Mouse (Mus musculus): Measurements from ENCODE around the gene Vezf1. TPM values are rescaled to one million over a fixed set of nuclear protein-coding genes. Genes with fewer than 3 reads are reported as not detected.

Vezf1 gene
- polyA plus RNA-seq, 1 experiment = 10.6 TPM

DNA sequence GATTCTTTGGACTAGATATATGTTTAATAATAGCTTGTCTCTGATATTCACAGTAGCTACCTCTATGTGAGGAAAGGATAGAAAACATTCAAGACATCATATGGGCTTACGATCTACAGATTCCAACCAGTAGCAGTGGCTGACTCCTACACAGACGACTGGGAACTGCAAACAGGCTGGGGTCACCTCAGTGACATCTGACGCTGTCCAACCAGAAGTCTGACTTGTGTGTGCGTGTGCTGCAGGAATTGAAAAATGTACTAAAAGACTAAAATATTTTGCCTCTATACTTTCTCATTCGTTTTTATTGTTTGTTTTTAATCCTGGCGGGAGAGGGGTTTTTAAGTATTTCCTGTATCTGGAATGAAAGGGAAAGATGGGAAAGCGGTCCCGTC lies 891 bp upstream of the Vezf1 start:
- Histone ChIP-seq H3K36me3 (ENCODE audit: control insufficient read depth, insufficient read depth, low read length) (no peaks in the 10 kb centered on the region), H3K4me1 (ENCODE audit: control insufficient read depth, insufficient read depth, insufficient read length, low read length) (peaks cover 4% of the 10 kb centered on the region; the same call in 1 of the 2 replicates), H3K4me3 (ENCODE audit: low read depth, low read length) (peak overlapping the region; percentile 96), H3K27ac (ENCODE audit: insufficient read depth, low read depth, low read length) (peak overlapping the region; percentile 80), H3K27me3 (ENCODE audit: control insufficient read depth, insufficient read depth, low read length) (no peaks in the 10 kb centered on the region)
- 6% methylated on average over 8 of the region's 8 CpGs for WGBS
- no peak for TF ChIP-seq CTCF (IDR thresholded peaks at IDR 0.05; ENCODE audit: extremely low read depth, insufficient read length, insufficient replicate concordance, low read depth, low read length)
- TF ChIP-seq POLR2A (IDR thresholded peaks at IDR 0.05; ENCODE audit: low read depth, low read length) = no peak

DNA sequence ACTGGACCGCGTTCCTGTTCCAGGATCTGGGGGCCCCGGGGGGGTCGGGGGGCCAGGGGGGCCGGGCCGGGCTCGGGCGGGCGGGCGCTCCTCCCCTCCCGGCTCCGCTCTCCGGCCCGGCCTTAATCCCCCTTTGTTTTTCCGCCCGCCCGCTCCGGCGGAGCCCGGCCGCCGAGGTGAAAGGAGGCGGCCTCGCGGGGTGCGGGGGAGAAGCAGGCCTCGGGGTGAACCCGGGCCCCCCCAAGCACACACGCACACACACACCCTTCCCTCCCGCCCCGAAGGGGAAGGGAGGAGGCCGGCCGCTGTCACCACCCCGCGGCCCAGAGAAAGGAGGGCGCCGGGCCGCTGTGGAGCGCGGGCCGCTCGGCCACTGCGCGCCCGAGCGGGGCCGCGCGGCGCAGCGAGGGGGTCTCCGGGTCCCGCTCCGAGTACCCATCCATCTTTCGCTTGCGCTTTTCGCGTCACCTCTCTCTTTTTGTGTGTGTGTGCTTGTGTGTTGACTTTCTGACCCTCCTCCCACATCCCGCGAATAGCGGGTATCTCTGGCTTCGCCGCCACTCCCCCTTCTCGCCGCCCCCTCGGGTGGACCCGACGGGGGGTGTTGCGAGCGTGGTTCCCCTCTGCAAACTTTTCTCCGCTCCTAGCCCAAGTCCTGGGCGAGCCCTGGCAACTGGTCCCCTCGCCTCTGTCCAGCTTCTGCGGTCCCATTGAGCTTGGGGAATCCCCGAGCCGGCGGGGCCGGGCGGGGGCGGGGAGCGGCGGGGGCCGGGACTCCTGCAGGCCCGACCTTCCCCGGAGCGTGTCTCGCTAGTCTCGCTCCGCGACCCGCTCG lies 549 bp downstream of the Vezf1 start:
- H3K27ac ChIP-seq (ENCODE audit: insufficient read depth, low read depth, low read length) = peak overlapping the region; percentile 42
- peak overlapping the region; percentile 96 for H3K4me3 ChIP-seq (ENCODE audit: low read depth, low read length)
- H3K36me3 ChIP-seq (ENCODE audit: control insufficient read depth, insufficient read depth, low read length) = peaks cover 2% of the 10 kb centered on the region
- under 1% methylated on average over 91 of the region's 92 CpGs for WGBS
- no peaks in the 10 kb centered on the region for H3K27me3 ChIP-seq (ENCODE audit: control insufficient read depth, insufficient read depth, low read length)
- TF ChIP-seq CTCF (IDR thresholded peaks at IDR 0.05; ENCODE audit: extremely low read depth, insufficient read length, insufficient replicate concordance, low read depth, low read length) = no peak
- peak; percentile 53; the same call in 1 of the 2 replicates for TF ChIP-seq POLR2A (IDR thresholded peaks at IDR 0.05; ENCODE audit: low read depth, low read length)
- peaks cover 4% of the 10 kb centered on the region; the same call in 1 of the 2 replicates for H3K4me1 ChIP-seq (ENCODE audit: control insufficient read depth, insufficient read depth, insufficient read length, low read length)

DNA sequence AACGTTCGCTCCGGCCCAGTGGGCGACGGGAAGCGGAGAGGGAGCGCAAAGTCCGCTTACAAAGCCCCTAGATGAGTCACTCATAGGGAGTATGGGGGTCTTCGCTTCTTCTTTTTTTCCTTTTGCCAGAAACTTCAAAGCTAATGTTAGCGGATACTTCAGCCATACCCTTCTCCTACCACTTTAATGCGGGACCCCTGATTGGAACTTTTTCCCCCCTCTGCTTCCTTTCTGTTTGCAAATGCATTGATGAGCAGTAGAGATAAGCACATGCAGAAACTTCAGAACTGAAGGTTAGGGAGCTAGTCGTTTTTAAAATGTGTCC lies 1.1 kb downstream of the Vezf1 start:
- H3K4me1 ChIP-seq (ENCODE audit: control insufficient read depth, insufficient read depth, insufficient read length, low read length) = peaks cover 4% of the 10 kb centered on the region; the same call in 1 of the 2 replicates
- peaks cover 7% of the 10 kb centered on the region for H3K36me3 ChIP-seq (ENCODE audit: control insufficient read depth, insufficient read depth, low read length)
- 0 out of 2 replicates have a peak overlapping the region, but pooled peaks have one; percentile 21 for H3K27ac ChIP-seq (ENCODE audit: insufficient read depth, low read depth, low read length)
- TF ChIP-seq POLR2A (IDR thresholded peaks at IDR 0.05; ENCODE audit: low read depth, low read length) = no peak
- TF ChIP-seq CTCF (IDR thresholded peaks at IDR 0.05; ENCODE audit: extremely low read depth, insufficient read length, insufficient replicate concordance, low read depth, low read length) = no peak
- WGBS = 1% methylated on average over 12 of the region's 12 CpGs
- H3K27me3 ChIP-seq (ENCODE audit: control insufficient read depth, insufficient read depth, low read length) = no peaks in the 10 kb centered on the region
- H3K4me3 ChIP-seq (ENCODE audit: low read depth, low read length) = peak overlapping the region; percentile 96

- Histone ChIP-seq H3K4me3 (ENCODE audit: low read depth, low read length) (no peak overlapping the region), H3K27me3 (ENCODE audit: control insufficient read depth, insufficient read depth, low read length) (no peaks in the 10 kb centered on the region), H3K4me1 (ENCODE audit: control insufficient read depth, insufficient read depth, insufficient read length, low read length) (peaks cover 4% of the 10 kb centered on the region; the same call in 1 of the 2 replicates), H3K27ac (ENCODE audit: insufficient read depth, low read depth, low read length) (no peak overlapping the region), H3K36me3 (ENCODE audit: control insufficient read depth, insufficient read depth, low read length) (peaks cover 15% of the 10 kb centered on the region)
- WGBS = 17% methylated on average over 4 of the region's 4 CpGs
- no peak for TF ChIP-seq CTCF (IDR thresholded peaks at IDR 0.05; ENCODE audit: extremely low read depth, insufficient read length, insufficient replicate concordance, low read depth, low read length)
- TF ChIP-seq POLR2A (IDR thresholded peaks at IDR 0.05; ENCODE audit: low read depth, low read length) = no peak
Measured at GRCm38 (mm10) chr11:88070392-88070791, 2.3 kb downstream of the Vezf1 start.

GRCm38 (mm10) chr11:88071113-88071512 lies 3.0 kb downstream of the Vezf1 start:
- Histone ChIP-seq H3K4me1 (ENCODE audit: control insufficient read depth, insufficient read depth, insufficient read length, low read length) (peaks cover 4% of the 10 kb centered on the region; the same call in 1 of the 2 replicates), H3K36me3 (ENCODE audit: control insufficient read depth, insufficient read depth, low read length) (peaks cover 19% of the 10 kb centered on the region), H3K27me3 (ENCODE audit: control insufficient read depth, insufficient read depth, low read length) (no peaks in the 10 kb centered on the region), H3K27ac (ENCODE audit: insufficient read depth, low read depth, low read length) (no peak overlapping the region), H3K4me3 (ENCODE audit: low read depth, low read length) (no peak overlapping the region)
- TF ChIP-seq POLR2A (IDR thresholded peaks at IDR 0.05; ENCODE audit: low read depth, low read length) = no peak
- TF ChIP-seq CTCF (IDR thresholded peaks at IDR 0.05; ENCODE audit: extremely low read depth, insufficient read length, insufficient replicate concordance, low read depth, low read length) = no peak
- 34% methylated on average over 5 of the region's 5 CpGs for WGBS

DNA sequence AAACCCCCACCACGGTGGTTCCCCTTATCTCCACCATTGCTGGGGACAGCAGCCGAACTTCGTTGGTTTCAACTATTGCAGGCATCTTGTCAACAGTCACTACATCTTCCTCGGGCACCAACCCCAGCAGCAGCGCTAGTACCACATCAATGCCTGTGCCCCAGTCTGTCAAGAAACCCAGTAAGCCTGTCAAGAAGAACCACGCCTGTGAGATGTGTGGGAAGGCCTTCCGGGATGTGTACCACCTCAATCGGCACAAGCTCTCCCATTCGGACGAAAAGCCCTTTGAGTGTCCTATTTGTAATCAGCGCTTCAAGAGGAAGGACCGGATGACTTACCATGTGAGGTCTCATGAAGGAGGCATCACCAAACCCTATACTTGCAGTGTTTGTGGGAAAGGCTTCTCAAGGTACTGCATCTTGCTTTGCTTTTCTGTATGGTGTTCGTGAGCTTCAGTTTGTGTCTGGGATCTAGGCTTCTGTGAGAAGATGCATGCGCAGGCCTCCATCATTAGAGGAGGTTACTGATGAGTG lies 5.3 kb downstream of the Vezf1 start:
- Histone ChIP-seq H3K4me3 (ENCODE audit: low read depth, low read length) (no peak overlapping the region), H3K36me3 (ENCODE audit: control insufficient read depth, insufficient read depth, low read length) (peaks cover 33% of the 10 kb centered on the region), H3K27me3 (ENCODE audit: control insufficient read depth, insufficient read depth, low read length) (no peaks in the 10 kb centered on the region), H3K27ac (ENCODE audit: insufficient read depth, low read depth, low read length) (no peak overlapping the region), H3K4me1 (ENCODE audit: control insufficient read depth, insufficient read depth, insufficient read length, low read length) (peaks cover 4% of the 10 kb centered on the region; the same call in 1 of the 2 replicates)
- TF ChIP-seq CTCF (IDR thresholded peaks at IDR 0.05; ENCODE audit: extremely low read depth, insufficient read length, insufficient replicate concordance, low read depth, low read length) = no peak
- TF ChIP-seq POLR2A (IDR thresholded peaks at IDR 0.05; ENCODE audit: low read depth, low read length) = no peak
- 77% methylated on average over 14 of the region's 14 CpGs for WGBS

DNA sequence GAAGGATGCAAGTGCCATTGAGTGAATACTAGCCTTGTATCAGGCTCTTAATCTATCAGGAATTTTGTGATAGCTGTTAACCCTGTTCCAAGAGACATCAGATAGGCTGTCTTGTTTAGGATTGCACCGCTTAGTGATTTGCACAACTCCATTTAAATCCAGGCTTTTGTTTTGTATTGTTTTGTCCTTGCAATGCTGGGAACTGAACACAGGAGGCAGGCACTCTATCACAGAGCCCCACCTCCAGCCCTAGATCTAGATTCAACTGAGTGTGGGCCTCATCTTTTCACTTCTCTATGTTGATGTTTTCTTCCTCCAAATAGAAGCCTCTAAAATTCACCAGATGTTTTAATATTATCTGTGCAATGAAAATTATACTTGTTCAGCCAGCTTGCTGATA lies 7.6 kb downstream of the Vezf1 start:
- Histone ChIP-seq H3K4me3 (ENCODE audit: low read depth, low read length) (no peak overlapping the region), H3K27me3 (ENCODE audit: control insufficient read depth, insufficient read depth, low read length) (no peaks in the 10 kb centered on the region), H3K27ac (ENCODE audit: insufficient read depth, low read depth, low read length) (no peak overlapping the region), H3K36me3 (ENCODE audit: control insufficient read depth, insufficient read depth, low read length) (peaks cover 50% of the 10 kb centered on the region), H3K4me1 (ENCODE audit: control insufficient read depth, insufficient read depth, insufficient read length, low read length) (peaks cover 4% of the 10 kb centered on the region; the same call in 1 of the 2 replicates)
- WGBS = 70% methylated on average over 1 of the region's 1 CpGs
- TF ChIP-seq CTCF (IDR thresholded peaks at IDR 0.05; ENCODE audit: extremely low read depth, insufficient read length, insufficient replicate concordance, low read depth, low read length) (no peak), POLR2A (IDR thresholded peaks at IDR 0.05; ENCODE audit: low read depth, low read length) (no peak)

Measured in small intestine, adult 2 months (tissue).